ENCODE assay signal across 19 mouse cellular contexts in the genomic region with DNA sequence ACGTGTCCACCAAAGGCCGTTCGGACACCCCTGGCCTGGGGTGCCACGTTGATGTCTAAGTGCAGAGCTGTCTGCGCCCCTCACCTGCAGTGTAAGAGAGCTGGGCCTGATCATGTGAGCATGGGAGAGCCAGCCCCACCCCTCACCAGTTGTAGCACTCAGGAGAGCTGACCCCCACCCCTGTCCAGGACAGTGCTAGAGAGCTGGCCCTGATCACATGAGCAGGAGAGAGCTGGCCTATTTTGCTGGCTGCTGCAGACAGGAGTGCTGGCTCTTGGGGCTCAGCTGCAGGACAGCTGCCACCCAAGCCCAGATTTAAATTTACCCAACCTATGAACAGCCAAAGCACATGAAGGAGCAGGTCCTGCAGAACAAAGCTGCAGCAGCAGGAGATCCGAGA. TPM values are rescaled to one million over a fixed set of nuclear protein-coding genes. Genes with fewer than 3 reads are reported as not detected.
A peak's percentile ranks its signal among the peaks of the same experiment; 100 is the strongest.
DNase-seq lines count a peak whose midpoint lies in the region; ATAC-seq and TF ChIP-seq lines count a peak whose summit lies in the region.
"Had no signal": no experiment of that assay in that cellular context is flagged by ENCODE, and none has a peak within 500 bp of the region (broad histone marks: within the 10 kb centered on the region; RNA-seq: fewer than 3 reads in every experiment).

No protein-coding gene starts in this region.

- no peak overlapping the region for H3K4me3 ChIP-seq in midbrain, embryonic 10.5 days
- no peak overlapping the region for H3K4me3 ChIP-seq in midbrain, postnatal 0 days (ENCODE audit: low read depth, low read length)
- no peak overlapping the region for H3K4me3 ChIP-seq in hindbrain, embryonic 12.5 days
- no peak overlapping the region for H3K4me3 ChIP-seq in limb, embryonic 11.5 days (ENCODE audit: low read depth, low read length)
- H3K4me3 ChIP-seq in neural tube, embryonic 15.5 days (replicated peaks) = no peak overlapping the region
- no peak overlapping the region for H3K4me3 ChIP-seq in intestine, postnatal 0 days (ENCODE audit: low read depth, low read length)
- H3K4me3 ChIP-seq: kidney, embryonic 15.5 days; left cerebral cortex, adult 2 months; limb, embryonic 15.5 days had no signal

- ATAC-seq in midbrain, postnatal 0 days (ENCODE audit: low FRiP score) = no peak; the same call in 1 of the 2 replicates
- peak; percentile 76 for ATAC-seq in hindbrain, embryonic 12.5 days (ENCODE audit: low FRiP score)
- ATAC-seq in limb, embryonic 11.5 days (ENCODE audit: insufficient number of reproducible peaks, low FRiP score, low TSS enrichment, low read depth) = no peak
- ATAC-seq in neural tube, embryonic 15.5 days (ENCODE audit: low FRiP score) = peak; percentile 50; the same call in 1 of the 2 replicates
- no peak for ATAC-seq in intestine, postnatal 0 days
- ATAC-seq: CD4-positive, CD25-positive, alpha-beta regulatory T cell, adult 4 months; inflammation-experienced regulatory T-cells, adult 6 months had no signal

- no peaks in the 10 kb centered on the region for H3K9me3 ChIP-seq in midbrain, embryonic 10.5 days (replicated peaks)
- H3K9me3 ChIP-seq in midbrain, postnatal 0 days (ENCODE audit: low read length) = no peaks in the 10 kb centered on the region
- no peaks in the 10 kb centered on the region for H3K9me3 ChIP-seq in hindbrain, embryonic 12.5 days (replicated peaks)
- no peaks in the 10 kb centered on the region for H3K9me3 ChIP-seq in limb, embryonic 11.5 days (ENCODE audit: control insufficient read depth, low read length)
- H3K9me3 ChIP-seq in neural tube, embryonic 15.5 days (replicated peaks) = no peaks in the 10 kb centered on the region
- H3K9me3 ChIP-seq in intestine, postnatal 0 days (ENCODE audit: control insufficient read depth) = no peaks in the 10 kb centered on the region
- H3K9me3 ChIP-seq: kidney, embryonic 15.5 days; limb, embryonic 15.5 days had no signal

- 92% methylated on average over 6 of the region's 6 CpGs for WGBS in midbrain, embryonic 10.5 days
- 89% methylated on average over 6 of the region's 6 CpGs for WGBS in midbrain, postnatal 0 days
- WGBS in hindbrain, embryonic 12.5 days = 87% methylated on average over 6 of the region's 6 CpGs
- 87% methylated on average over 6 of the region's 6 CpGs for WGBS in limb, embryonic 11.5 days
- WGBS in neural tube, embryonic 15.5 days = 84% methylated on average over 6 of the region's 6 CpGs
- 90% methylated on average over 6 of the region's 6 CpGs for WGBS in intestine, postnatal 0 days

- H3K9ac ChIP-seq in midbrain, postnatal 0 days (replicated peaks; ENCODE audit: low read length, poor library complexity, severe bottlenecking) = no peak overlapping the region; the same call in 1 of the 2 replicates
- H3K9ac ChIP-seq in hindbrain, embryonic 12.5 days = no peak overlapping the region
- 0 out of 2 replicates have a peak overlapping the region, but pooled peaks have one; percentile 4 for H3K9ac ChIP-seq in limb, embryonic 11.5 days (ENCODE audit: low read length)
- no peak overlapping the region for H3K9ac ChIP-seq in neural tube, embryonic 15.5 days (replicated peaks)
- no peak overlapping the region for H3K9ac ChIP-seq in intestine, postnatal 0 days (ENCODE audit: low read depth, low read length)
- H3K9ac ChIP-seq: kidney, embryonic 15.5 days; limb, embryonic 15.5 days; lung, embryonic 14.5 days had no signal

- H3K27ac ChIP-seq in midbrain, embryonic 10.5 days (replicated peaks) = peak overlapping the region; percentile 59; the same call in 1 of the 2 replicates
- H3K27ac ChIP-seq in midbrain, postnatal 0 days (ENCODE audit: low read depth, low read length) = no peak overlapping the region
- H3K27ac ChIP-seq in hindbrain, embryonic 12.5 days = no peak overlapping the region
- H3K27ac ChIP-seq in limb, embryonic 11.5 days (replicated peaks; ENCODE audit: low read depth, low read length) = no peak overlapping the region
- no peak overlapping the region for H3K27ac ChIP-seq in neural tube, embryonic 15.5 days (replicated peaks)
- H3K27ac ChIP-seq in intestine, postnatal 0 days (ENCODE audit: low read depth, low read length) = no peak overlapping the region
- H3K27ac ChIP-seq: kidney, embryonic 15.5 days; left cerebral cortex, adult 2 months; limb, embryonic 15.5 days; macrophage had no signal

- H3K27me3 ChIP-seq in midbrain, embryonic 10.5 days (ENCODE audit: low read depth, poor library complexity, severe bottlenecking) = no peaks in the 10 kb centered on the region
- H3K27me3 ChIP-seq in midbrain, postnatal 0 days (ENCODE audit: insufficient read depth, low read length) = no peaks in the 10 kb centered on the region
- no peaks in the 10 kb centered on the region for H3K27me3 ChIP-seq in hindbrain, embryonic 12.5 days
- H3K27me3 ChIP-seq in limb, embryonic 11.5 days (ENCODE audit: control insufficient read depth, insufficient read depth, low read length) = no peaks in the 10 kb centered on the region
- no peaks in the 10 kb centered on the region for H3K27me3 ChIP-seq in neural tube, embryonic 15.5 days (replicated peaks)
- no peaks in the 10 kb centered on the region for H3K27me3 ChIP-seq in intestine, postnatal 0 days (replicated peaks; ENCODE audit: control insufficient read depth, insufficient read depth, low read length)
- H3K27me3 ChIP-seq: kidney, embryonic 15.5 days; limb, embryonic 15.5 days had no signal

- H3K36me3 ChIP-seq in midbrain, embryonic 10.5 days = no peaks in the 10 kb centered on the region
- H3K36me3 ChIP-seq in midbrain, postnatal 0 days (ENCODE audit: insufficient read depth, low read length) = peaks cover 6% of the 10 kb centered on the region
- no peaks in the 10 kb centered on the region for H3K36me3 ChIP-seq in hindbrain, embryonic 12.5 days
- no peaks in the 10 kb centered on the region; the same call in 1 of the 2 replicates for H3K36me3 ChIP-seq in limb, embryonic 11.5 days (ENCODE audit: control insufficient read depth, insufficient read depth, low read length)
- H3K36me3 ChIP-seq in neural tube, embryonic 15.5 days = no peaks in the 10 kb centered on the region; the same call in 1 of the 2 replicates
- peaks cover 12% of the 10 kb centered on the region for H3K36me3 ChIP-seq in intestine, postnatal 0 days (ENCODE audit: control insufficient read depth, insufficient read depth)
- H3K36me3 ChIP-seq: kidney, embryonic 15.5 days; limb, embryonic 15.5 days had no signal

- H3K4me2 ChIP-seq in midbrain, postnatal 0 days (ENCODE audit: low read depth, low read length, poor library complexity, severe bottlenecking) = no peak overlapping the region
- no peak overlapping the region for H3K4me2 ChIP-seq in hindbrain, embryonic 12.5 days (replicated peaks)
- no peak overlapping the region for H3K4me2 ChIP-seq in limb, embryonic 11.5 days (ENCODE audit: low read depth, severe bottlenecking)
- no peak overlapping the region for H3K4me2 ChIP-seq in neural tube, embryonic 15.5 days
- H3K4me2 ChIP-seq in intestine, postnatal 0 days (replicated peaks; ENCODE audit: low read depth) = no peak overlapping the region
- H3K4me2 ChIP-seq: kidney, embryonic 15.5 days; limb, embryonic 15.5 days; lung, embryonic 14.5 days had no signal

- TF ChIP-seq CTCF in midbrain, postnatal 0 days (IDR thresholded peaks at IDR 0.05) = no peak
- no peak for TF ChIP-seq CTCF in intestine, postnatal 0 days (IDR thresholded peaks at IDR 0.05; ENCODE audit: low read depth)

- peaks cover 17% of the 10 kb centered on the region for H3K4me1 ChIP-seq in midbrain, embryonic 10.5 days
- H3K4me1 ChIP-seq in midbrain, postnatal 0 days (ENCODE audit: insufficient read depth, low read length) = no peaks in the 10 kb centered on the region
- H3K4me1 ChIP-seq in hindbrain, embryonic 12.5 days = peaks cover 12% of the 10 kb centered on the region; the same call in 1 of the 2 replicates
- peaks cover 6% of the 10 kb centered on the region; the same call in 1 of the 2 replicates for H3K4me1 ChIP-seq in limb, embryonic 11.5 days (ENCODE audit: control insufficient read depth, insufficient read depth, low read length)
- H3K4me1 ChIP-seq in neural tube, embryonic 15.5 days = no peaks in the 10 kb centered on the region
- H3K4me1 ChIP-seq in intestine, postnatal 0 days (replicated peaks; ENCODE audit: control insufficient read depth, insufficient read depth, low read length) = peaks cover 3% of the 10 kb centered on the region; the same call in 1 of the 2 replicates
- H3K4me1 ChIP-seq: kidney, embryonic 15.5 days; limb, embryonic 15.5 days had no signal

- DNase-seq in midbrain, embryonic 10.5 days (ENCODE audit: low spot score) = no peak
- DNase-seq in midbrain, postnatal 0 days (ENCODE audit: low spot score) = no peak
- DNase-seq in limb, embryonic 11.5 days (ENCODE audit: low spot score) = no peak
- no peak for DNase-seq in gastrocnemius, postnatal 10 days
- DNase-seq: adrenal gland, postnatal 10 days; lung, embryonic 14.5 days had no signal

RNA-seq across cellular contexts. Expression of gene Fig4, which starts 57.6 kb away (rescaled TPM):
- 16.3 and 21.3 TPM in 2 replicates for polyA plus RNA-seq in midbrain, embryonic 10.5 days (2016; fragmentation: Nextera tagmentation; extraction: Ambion mirVana)
- 30.1 and 36.4 TPM in 2 replicates for total RNA-seq in midbrain, postnatal 0 days (2014; rRNA removed)
- 31.0 and 32.9 TPM in 2 replicates for polyA plus RNA-seq in midbrain, postnatal 0 days (2015; fragmentation: Nextera tagmentation; extraction: Ambion mirVana)
- 24.7 and 26.9 TPM in 2 replicates for polyA plus RNA-seq in hindbrain, embryonic 12.5 days (2016; fragmentation: Nextera tagmentation; extraction: Ambion mirVana)
- 13.9 and 15.1 TPM in 2 replicates for polyA plus RNA-seq in limb, embryonic 11.5 days (2014; fragmentation: Nextera tagmentation; extraction: Ambion mirVana)
- polyA plus RNA-seq in neural tube, embryonic 15.5 days (2015; fragmentation: Nextera tagmentation; extraction: Ambion mirVana) = 28.7 and 32.1 TPM in 2 replicates
- 1 to 10 TPM; 7.6 to 9.9 TPM for total RNA-seq in gastrocnemius, postnatal 10 days (2021)
- 10.6 and 10.7 TPM in 2 replicates for polyA plus RNA-seq in intestine, postnatal 0 days (2015; fragmentation: Nextera tagmentation; extraction: Ambion mirVana)

RNA-seq across cellular contexts. Expression of gene Ak9, which starts 58.3 kb away (rescaled TPM):
- polyA plus RNA-seq in midbrain, embryonic 10.5 days (2016; fragmentation: Nextera tagmentation; extraction: Ambion mirVana) = 0.04 TPM in 2 replicates
- 0.11 and 0.14 TPM in 2 replicates for total RNA-seq in midbrain, postnatal 0 days (2014; rRNA removed)
- polyA plus RNA-seq in midbrain, postnatal 0 days (2015; fragmentation: Nextera tagmentation; extraction: Ambion mirVana) = 0.16 and 0.19 TPM in 2 replicates
- 0.35 and 0.44 TPM in 2 replicates for polyA plus RNA-seq in hindbrain, embryonic 12.5 days (2016; fragmentation: Nextera tagmentation; extraction: Ambion mirVana)
- polyA plus RNA-seq in limb, embryonic 11.5 days (2014; fragmentation: Nextera tagmentation; extraction: Ambion mirVana) = 0.03 TPM in 1 of 2 replicates, not detected in the other
- polyA plus RNA-seq in neural tube, embryonic 15.5 days (2015; fragmentation: Nextera tagmentation; extraction: Ambion mirVana) = 0.10 and 0.19 TPM in 2 replicates
- not detected for total RNA-seq in gastrocnemius, postnatal 10 days (2021)
- polyA plus RNA-seq in intestine, postnatal 0 days (2015; fragmentation: Nextera tagmentation; extraction: Ambion mirVana) = not detected in 2 replicates
- total RNA-seq: adrenal gland, postnatal 10 days; gastrocnemius, postnatal 4 days; MEL had no signal
- polyA plus RNA-seq: CD4-positive, CD25-positive, alpha-beta regulatory T cell, adult 4 months; limb, embryonic 15.5 days; lung, embryonic 14.5 days; small intestine, adult 2 months; stomach, embryonic 14.5 days had no signal

Comparison
In these comparisons a context has a peak if more than half of its experiments do, and no peak if none do; other contexts are left out.
1. ATAC-seq: peak in hindbrain, embryonic 12.5 days (single experiment) and neural tube, embryonic 15.5 days (single experiment); none in midbrain, postnatal 0 days (single experiment), limb, embryonic 11.5 days (single experiment) and intestine, postnatal 0 days (single experiment).